Mouse (Mus musculus) embryonic facial prominence, embryonic 10.5 days (tissue): ENCODE data around the gene Zfyve28. TPM values are rescaled to one million over a fixed set of nuclear protein-coding genes. Genes with fewer than 3 reads are reported as not detected.

Experiments
- DNase-seq: peaks from one replicate; pipeline ENCODE4 v3.0.0-alpha.2; 2017; ENCODE audit warnings: low spot score
- H3K27ac ChIP-seq: fragments of 300-500 bp; sonication (generic); replicated peaks from 2 replicates; pipeline ENCODE4 v1.5.1; 2016; ENCODE audit warnings: mild to moderate bottlenecking
- H3K27me3 ChIP-seq: fragments of 300-500 bp; sonication (generic); replicated peaks from 2 replicates; pipeline ENCODE4 v1.6.1; 2016; ENCODE audit warnings: low read depth, mild to moderate bottlenecking; ENCODE audit not compliant: poor library complexity, severe bottlenecking
- H3K36me3 ChIP-seq: fragments of 300-500 bp; sonication (generic); replicated peaks from 2 replicates; pipeline ENCODE4 v1.6.1; 2016; ENCODE audit warnings: mild to moderate bottlenecking, moderate library complexity
- H3K4me1 ChIP-seq: fragments of 300-500 bp; sonication (generic); 2 replicates; pipeline ENCODE4 v1.6.1; 2016
- H3K4me3 ChIP-seq: fragments of 300-500 bp; sonication (generic); 2 replicates; pipeline ENCODE4 v1.5.1; 2016; ENCODE audit warnings: mild to moderate bottlenecking, moderate library complexity
- H3K9me3 ChIP-seq: fragments of 300-500 bp; sonication (generic); 2 replicates; pipeline ENCODE4 v1.6.1; 2016; ENCODE audit warnings: mild to moderate bottlenecking
- WGBS: fragments of 180-500 bp; shearing (Covaris S2); methylation state at CpG from one replicate; pipeline ENCODE4 v1.1.7; 2016; 5-methylcytosine and 5-hydroxymethylcytosine counted together
- polyA plus RNA-seq: library from polyadenylated mRNA; unstranded; fragments of >200 nt; fragmentation: Nextera tagmentation; extraction: Ambion mirVana; gene quantifications from 2 replicates; pipeline ENCODE4 v1.2.1, GENCODE M21; 2016

Zfyve28 gene
- polyA plus RNA-seq, 1 experiment from 2014 or later: 0.93 TPM

DNA sequence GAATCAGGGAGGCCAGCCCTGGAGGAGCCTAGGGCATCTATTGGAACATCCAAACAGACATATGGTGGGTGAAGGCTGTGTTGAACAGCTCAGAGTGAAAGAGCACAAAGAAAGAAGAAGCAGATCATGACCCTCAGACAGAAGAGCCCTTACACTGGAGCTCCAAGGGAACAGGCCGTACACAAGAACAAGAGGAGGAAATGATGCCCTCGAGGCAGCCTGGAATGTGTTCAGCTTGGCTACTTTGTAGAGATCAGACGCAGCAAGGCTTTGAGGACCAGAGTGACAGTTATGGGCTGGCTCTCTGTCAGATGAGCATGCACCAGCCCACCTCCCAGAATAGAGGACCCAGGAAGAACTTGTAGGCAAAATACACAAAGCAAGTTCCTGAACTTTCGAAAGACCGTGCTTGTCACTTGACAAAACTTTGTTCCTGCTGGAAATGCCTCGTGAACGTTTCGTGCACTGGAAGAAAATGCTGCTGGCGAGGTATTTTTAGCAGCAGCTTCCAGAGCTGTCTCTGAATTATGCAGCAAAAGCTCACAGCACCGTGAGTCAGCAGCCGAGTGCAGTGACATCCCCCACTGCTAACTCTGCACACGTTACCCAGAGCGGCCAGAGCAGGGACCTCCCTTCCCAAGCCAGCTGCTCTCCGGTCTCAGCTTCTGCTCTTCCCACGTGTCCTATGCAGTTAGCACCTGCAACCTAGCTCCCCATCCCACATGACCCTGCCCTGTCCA is 45.9 kb downstream of the Zfyve28 start:
- no peaks in the 10 kb centered on the region for H3K36me3 ChIP-seq
- no peaks in the 10 kb centered on the region for H3K9me3 ChIP-seq
- 0 out of 2 replicates have a peak overlapping the region, but pooled peaks have one; percentile 19 for H3K27ac ChIP-seq
- peaks cover 16% of the 10 kb centered on the region for H3K4me1 ChIP-seq
- no peaks in the 10 kb centered on the region for H3K27me3 ChIP-seq
- 52% methylated on average over 15 of the region's 15 CpGs for WGBS
- DNase-seq: peak; percentile 29
- H3K4me3 ChIP-seq: no peak overlapping the region

DNA sequence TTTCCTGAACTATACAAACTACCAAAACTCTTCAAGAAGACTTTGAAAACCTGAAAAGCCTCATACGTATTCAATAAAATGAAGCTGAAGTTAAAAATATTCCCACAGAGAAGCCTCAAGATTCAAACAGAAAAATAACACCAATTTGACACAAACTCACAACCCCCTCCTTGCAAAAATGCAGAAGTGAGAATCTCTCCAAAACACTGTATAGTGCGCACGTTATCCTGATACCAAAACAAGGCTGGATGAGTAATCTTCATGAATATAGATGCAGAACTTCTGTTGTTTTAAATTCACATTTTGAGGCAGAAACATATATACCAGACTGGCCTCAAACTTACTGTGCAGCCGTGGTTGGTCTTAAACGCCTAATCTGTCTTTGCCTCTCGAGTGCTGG is 49.8 kb downstream of the Zfyve28 start:
- Histone ChIP-seq H3K27ac (no peak overlapping the region), H3K9me3 (no peaks in the 10 kb centered on the region), H3K4me3 (no peak overlapping the region), H3K4me1 (peaks cover 20% of the 10 kb centered on the region), H3K36me3 (no peaks in the 10 kb centered on the region), H3K27me3 (no peaks in the 10 kb centered on the region)
- no peak for DNase-seq
- WGBS: 91% methylated on average over 6 of the region's 6 CpGs

GRCm38 (mm10) chr5:34235898-34236420 is 52.3 kb downstream of the Zfyve28 start:
- Histone ChIP-seq H3K36me3 (no peaks in the 10 kb centered on the region), H3K9me3 (no peaks in the 10 kb centered on the region), H3K4me3 (no peak overlapping the region), H3K27ac (no peak overlapping the region), H3K27me3 (no peaks in the 10 kb centered on the region), H3K4me1 (0 out of 2 replicates have a peak, but pooled peaks cover 4% of the 10 kb centered on the region)
- DNase-seq: peak; percentile 64
- WGBS: 54% methylated on average over 10 of the region's 10 CpGs

GRCm38 (mm10) chr5:34235056-34235455 is 53.2 kb downstream of the Zfyve28 start:
- no peaks in the 10 kb centered on the region for H3K36me3 ChIP-seq
- no peaks in the 10 kb centered on the region for H3K27me3 ChIP-seq
- H3K9me3 ChIP-seq: no peaks in the 10 kb centered on the region
- 79% methylated on average over 4 of the region's 4 CpGs for WGBS
- 0 out of 2 replicates have a peak, but pooled peaks cover 7% of the 10 kb centered on the region for H3K4me1 ChIP-seq
- H3K4me3 ChIP-seq: no peak overlapping the region
- DNase-seq: no peak
- H3K27ac ChIP-seq: no peak overlapping the region

DNA sequence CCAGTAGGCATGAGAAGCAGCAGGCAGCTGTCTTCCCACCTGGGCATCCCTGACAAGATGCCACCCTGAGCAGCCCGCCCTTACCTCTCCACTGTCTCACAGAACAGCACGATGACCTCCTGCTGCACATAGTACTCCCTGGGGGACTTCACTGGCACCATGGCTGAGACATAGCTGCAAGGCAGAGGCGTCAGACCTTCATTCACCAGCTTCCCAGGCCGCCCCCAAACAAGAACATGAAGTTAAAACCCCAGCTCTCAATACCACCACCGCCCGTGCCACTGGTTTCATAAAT is 55.1 kb downstream of the Zfyve28 start:
- WGBS: 88% methylated on average over 6 of the region's 6 CpGs
- H3K9me3 ChIP-seq: no peaks in the 10 kb centered on the region
- H3K4me3 ChIP-seq: no peak overlapping the region
- no peak overlapping the region for H3K27ac ChIP-seq
- DNase-seq: no peak
- no peaks in the 10 kb centered on the region for H3K27me3 ChIP-seq
- H3K4me1 ChIP-seq: 0 out of 2 replicates have a peak, but pooled peaks cover 7% of the 10 kb centered on the region
- H3K36me3 ChIP-seq: no peaks in the 10 kb centered on the region

GRCm38 (mm10) chr5:34232481-34233220 is 55.6 kb downstream of the Zfyve28 start:
- Histone ChIP-seq H3K4me3 (no peak overlapping the region), H3K4me1 (0 out of 2 replicates have a peak, but pooled peaks cover 7% of the 10 kb centered on the region), H3K9me3 (no peaks in the 10 kb centered on the region), H3K27me3 (no peaks in the 10 kb centered on the region), H3K27ac (no peak overlapping the region), H3K36me3 (no peaks in the 10 kb centered on the region)
- WGBS: 74% methylated on average over 8 of the region's 8 CpGs
- DNase-seq: no peak

DNA sequence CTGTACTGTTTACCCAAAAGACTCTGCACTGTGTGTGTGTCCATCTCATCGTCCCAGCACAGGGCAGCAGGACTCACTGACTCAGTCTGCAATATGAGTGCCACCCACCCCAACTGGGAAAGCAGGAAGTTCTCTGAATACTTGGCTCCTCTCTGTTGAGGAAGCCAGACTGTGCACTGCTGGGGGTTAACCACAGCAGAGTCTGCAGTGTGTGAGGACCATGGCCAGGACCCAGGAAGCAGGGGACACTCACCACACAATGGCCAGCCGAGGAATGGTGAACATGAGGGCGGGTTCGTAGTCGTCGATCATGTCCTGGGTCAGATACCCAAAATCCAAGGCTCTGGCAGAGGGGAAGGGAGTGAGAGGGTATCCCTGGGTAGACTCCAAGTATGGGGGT is 56.3 kb downstream of the Zfyve28 start:
- Histone ChIP-seq H3K27ac (no peak overlapping the region), H3K9me3 (no peaks in the 10 kb centered on the region), H3K4me3 (no peak overlapping the region), H3K36me3 (no peaks in the 10 kb centered on the region), H3K27me3 (no peaks in the 10 kb centered on the region), H3K4me1 (0 out of 2 replicates have a peak, but pooled peaks cover 7% of the 10 kb centered on the region)
- no peak for DNase-seq
- WGBS: 85% methylated on average over 6 of the region's 6 CpGs

DNA sequence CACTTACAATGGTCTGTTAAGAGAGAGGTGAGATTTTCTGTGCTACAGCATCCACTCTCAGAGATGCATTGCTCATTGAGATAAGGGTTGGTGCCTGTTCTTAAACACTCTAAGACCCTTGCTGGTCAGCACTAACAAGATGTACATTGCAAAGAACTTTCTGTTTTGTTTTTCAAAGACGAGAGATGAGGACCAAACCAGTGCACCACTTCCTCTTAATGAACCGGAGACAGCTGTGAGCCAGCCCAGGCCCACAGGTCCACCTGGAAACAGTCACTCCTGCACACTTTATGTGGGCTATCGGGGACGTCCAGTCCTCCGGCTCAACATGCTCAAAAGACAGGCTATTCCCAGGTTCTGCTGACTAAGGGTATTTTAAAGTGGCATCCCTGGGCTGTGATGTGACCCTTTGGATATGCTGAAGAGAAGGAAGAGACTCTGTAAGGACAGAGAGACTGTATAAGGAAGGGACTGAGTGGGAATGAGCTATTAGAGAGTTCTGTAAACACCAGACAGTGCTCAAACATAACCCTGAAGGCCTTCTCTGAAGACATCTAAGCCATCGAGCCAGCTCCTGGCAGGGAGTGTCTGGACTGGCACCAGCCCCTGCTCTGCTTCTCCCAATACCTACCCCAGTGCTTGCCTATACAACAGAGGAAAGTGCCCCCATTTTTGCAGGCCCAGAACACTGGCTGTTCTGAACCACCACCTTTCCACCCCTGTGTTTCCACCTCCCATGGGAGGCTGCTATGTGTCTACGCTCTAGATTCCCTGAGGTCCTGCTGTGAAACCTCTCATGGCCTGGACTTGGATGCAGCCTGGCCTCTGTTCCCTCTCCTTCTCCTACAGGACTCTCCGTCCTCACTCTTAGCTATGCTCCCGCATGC is 57.4 kb downstream of the Zfyve28 start:
- Histone ChIP-seq H3K4me1 (0 out of 2 replicates have a peak, but pooled peaks cover 7% of the 10 kb centered on the region), H3K36me3 (no peaks in the 10 kb centered on the region), H3K27ac (no peak overlapping the region), H3K27me3 (no peaks in the 10 kb centered on the region), H3K4me3 (no peak overlapping the region), H3K9me3 (no peaks in the 10 kb centered on the region)
- WGBS: 82% methylated on average over 9 of the region's 9 CpGs
- DNase-seq: no peak

- Histone ChIP-seq H3K27me3 (no peaks in the 10 kb centered on the region), H3K36me3 (no peaks in the 10 kb centered on the region), H3K27ac (no peak overlapping the region), H3K4me1 (0 out of 2 replicates have a peak, but pooled peaks cover 3% of the 10 kb centered on the region), H3K9me3 (no peaks in the 10 kb centered on the region), H3K4me3 (no peak overlapping the region)
- DNase-seq: no peak
- 91% methylated on average over 5 of the region's 5 CpGs for WGBS
Measured at GRCm38 (mm10) chr5:34229503-34229902, 58.7 kb downstream of the Zfyve28 start.

GRCm38 (mm10) chr5:34225516-34225915 is 62.7 kb downstream of the Zfyve28 start:
- DNase-seq: no peak
- Histone ChIP-seq H3K9me3 (no peaks in the 10 kb centered on the region), H3K4me1 (0 out of 2 replicates have a peak, but pooled peaks cover 3% of the 10 kb centered on the region), H3K36me3 (no peaks in the 10 kb centered on the region), H3K27ac (no peak overlapping the region), H3K4me3 (no peak overlapping the region), H3K27me3 (no peaks in the 10 kb centered on the region)
- WGBS: 86% methylated on average over 2 of the region's 2 CpGs

DNA sequence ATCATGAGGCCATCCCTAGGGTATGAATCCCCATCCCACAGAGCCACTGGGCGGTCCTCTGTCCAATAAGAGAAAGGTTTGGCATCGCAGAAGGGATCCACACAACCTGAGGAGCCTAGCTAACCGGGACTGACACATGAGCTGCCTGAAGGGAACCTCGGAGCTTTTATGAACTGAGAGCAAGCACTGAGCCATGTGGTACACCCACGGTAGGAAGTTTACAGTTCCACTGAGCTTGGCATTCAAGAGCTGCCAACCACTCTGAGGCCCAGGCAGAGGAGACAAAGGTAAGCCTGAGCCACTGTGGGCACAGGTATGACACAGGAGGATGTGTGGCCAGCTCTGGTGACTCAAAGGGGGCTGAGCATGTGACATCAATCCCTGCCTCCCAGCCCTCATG is 63.7 kb downstream of the Zfyve28 start:
- Histone ChIP-seq H3K36me3 (no peaks in the 10 kb centered on the region), H3K27ac (no peak overlapping the region), H3K4me3 (no peak overlapping the region), H3K27me3 (no peaks in the 10 kb centered on the region), H3K9me3 (no peaks in the 10 kb centered on the region), H3K4me1 (no peaks in the 10 kb centered on the region)
- no peak for DNase-seq
- 86% methylated on average over 5 of the region's 5 CpGs for WGBS

DNA sequence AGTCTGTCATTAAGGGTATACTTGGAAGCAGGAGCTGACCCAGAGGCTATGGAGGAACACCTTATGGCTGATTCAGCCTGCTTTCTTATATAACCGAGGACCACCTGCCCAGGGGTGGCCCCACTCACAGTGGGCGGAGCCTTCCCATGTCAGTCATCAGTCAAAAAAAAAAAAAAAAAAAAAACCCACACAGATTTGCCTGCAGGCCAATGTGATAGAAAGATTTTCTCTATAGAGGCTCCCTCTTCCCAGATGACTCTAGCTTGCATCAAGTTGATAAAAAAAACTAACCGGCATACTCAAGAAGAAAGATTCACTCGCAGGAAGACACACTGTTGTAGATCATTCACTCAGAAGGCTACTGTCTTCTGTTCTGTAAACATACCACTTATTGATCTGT is 68.2 kb downstream of the Zfyve28 start:
- no peaks in the 10 kb centered on the region for H3K27me3 ChIP-seq
- H3K4me1 ChIP-seq: peaks cover 12% of the 10 kb centered on the region; the same call in 1 of the 2 replicates
- H3K36me3 ChIP-seq: no peaks in the 10 kb centered on the region
- no peaks in the 10 kb centered on the region for H3K9me3 ChIP-seq
- no peak overlapping the region for H3K27ac ChIP-seq
- 90% methylated on average over 4 of the region's 4 CpGs for WGBS
- no peak for DNase-seq
- no peak overlapping the region for H3K4me3 ChIP-seq
